Mouse (Mus musculus): Measurements from ENCODE around the gene Nup160. TPM values are rescaled to one million over a fixed set of nuclear protein-coding genes. Genes with fewer than 3 reads are reported as not detected.

Nup160 gene
- polyA plus RNA-seq (2012; rRNA removed) = 19.3 and 28.0 TPM in 2 replicates

- Histone ChIP-seq H3K36me3 (ENCODE audit: control insufficient read depth, insufficient read depth, low read length) (no peaks in the 10 kb centered on the region), H3K27me3 (ENCODE audit: control insufficient read depth, insufficient read depth, low read length) (no peaks in the 10 kb centered on the region), H3K4me3 (ENCODE audit: control insufficient read depth, low read depth, low read length) (peak within 1 kb of the TSS; percentile 88), H3K27ac (ENCODE audit: control insufficient read depth, insufficient read depth, low read depth, low read length) (peak within 1 kb of the TSS; percentile 34), H3K4me1 (ENCODE audit: control insufficient read depth, insufficient read depth, low read length) (no peaks in the 10 kb centered on the region)
- TF ChIP-seq POLR2A (IDR thresholded peaks at IDR 0.05; ENCODE audit: control insufficient read depth, low read depth, low read length) (peak; percentile 56; the same call in 1 of the 2 replicates), CTCF (IDR thresholded peaks at IDR 0.05; ENCODE audit: control insufficient read depth, insufficient read depth, insufficient replicate concordance, low read depth, low read length) (no peak)
Observed at GRCm38 (mm10) chr2:90677007-90677406, at the start of gene Nup160. Nup160 (plus strand) TSS chr2:90677215.

GRCm38 (mm10) chr2:90628261-90628660 lies 48.8 kb upstream of the Nup160 start:
- no peaks in the 10 kb centered on the region for H3K27me3 ChIP-seq (ENCODE audit: control insufficient read depth, insufficient read depth, low read length)
- H3K27ac ChIP-seq (ENCODE audit: control insufficient read depth, insufficient read depth, low read depth, low read length) = no peak overlapping the region
- TF ChIP-seq CTCF (IDR thresholded peaks at IDR 0.05; ENCODE audit: control insufficient read depth, insufficient read depth, insufficient replicate concordance, low read depth, low read length) (no peak), POLR2A (IDR thresholded peaks at IDR 0.05; ENCODE audit: control insufficient read depth, low read depth, low read length) (no peak)
- H3K36me3 ChIP-seq (ENCODE audit: control insufficient read depth, insufficient read depth, low read length) = no peaks in the 10 kb centered on the region
- no peaks in the 10 kb centered on the region for H3K4me1 ChIP-seq (ENCODE audit: control insufficient read depth, insufficient read depth, low read length)
- H3K4me3 ChIP-seq (ENCODE audit: control insufficient read depth, low read depth, low read length) = no peak overlapping the region

- no peaks in the 10 kb centered on the region for H3K36me3 ChIP-seq (ENCODE audit: control insufficient read depth, insufficient read depth, low read length)
- TF ChIP-seq POLR2A (IDR thresholded peaks at IDR 0.05; ENCODE audit: control insufficient read depth, low read depth, low read length) (no peak), CTCF (IDR thresholded peaks at IDR 0.05; ENCODE audit: control insufficient read depth, insufficient read depth, insufficient replicate concordance, low read depth, low read length) (no peak)
- H3K4me1 ChIP-seq (ENCODE audit: control insufficient read depth, insufficient read depth, low read length) = no peaks in the 10 kb centered on the region
- H3K4me3 ChIP-seq (ENCODE audit: control insufficient read depth, low read depth, low read length) = no peak overlapping the region
- no peak overlapping the region for H3K27ac ChIP-seq (ENCODE audit: control insufficient read depth, insufficient read depth, low read depth, low read length)
- H3K27me3 ChIP-seq (ENCODE audit: control insufficient read depth, insufficient read depth, low read length) = no peaks in the 10 kb centered on the region
Observed at GRCm38 (mm10) chr2:90629552-90629951, 47.5 kb upstream of the Nup160 start.

GRCm38 (mm10) chr2:90631938-90632733 lies 44.9 kb upstream of the Nup160 start:
- TF ChIP-seq POLR2A (IDR thresholded peaks at IDR 0.05; ENCODE audit: control insufficient read depth, low read depth, low read length) (no peak), CTCF (IDR thresholded peaks at IDR 0.05; ENCODE audit: control insufficient read depth, insufficient read depth, insufficient replicate concordance, low read depth, low read length) (no peak)
- H3K4me3 ChIP-seq (ENCODE audit: control insufficient read depth, low read depth, low read length) = no peak overlapping the region
- no peaks in the 10 kb centered on the region for H3K27me3 ChIP-seq (ENCODE audit: control insufficient read depth, insufficient read depth, low read length)
- H3K4me1 ChIP-seq (ENCODE audit: control insufficient read depth, insufficient read depth, low read length) = peaks cover 2% of the 10 kb centered on the region
- no peak overlapping the region for H3K27ac ChIP-seq (ENCODE audit: control insufficient read depth, insufficient read depth, low read depth, low read length)
- H3K36me3 ChIP-seq (ENCODE audit: control insufficient read depth, insufficient read depth, low read length) = no peaks in the 10 kb centered on the region

GRCm38 (mm10) chr2:90634671-90635070 lies 42.3 kb upstream of the Nup160 start:
- peaks cover 2% of the 10 kb centered on the region for H3K4me1 ChIP-seq (ENCODE audit: control insufficient read depth, insufficient read depth, low read length)

GRCm38 (mm10) chr2:90635085-90635723 lies 41.8 kb upstream of the Nup160 start:
- Histone ChIP-seq H3K4me3 (ENCODE audit: control insufficient read depth, low read depth, low read length) (no peak overlapping the region), H3K36me3 (ENCODE audit: control insufficient read depth, insufficient read depth, low read length) (no peaks in the 10 kb centered on the region), H3K27ac (ENCODE audit: control insufficient read depth, insufficient read depth, low read depth, low read length) (no peak overlapping the region), H3K4me1 (ENCODE audit: control insufficient read depth, insufficient read depth, low read length) (peaks cover 2% of the 10 kb centered on the region), H3K27me3 (ENCODE audit: control insufficient read depth, insufficient read depth, low read length) (no peaks in the 10 kb centered on the region)
- TF ChIP-seq POLR2A (IDR thresholded peaks at IDR 0.05; ENCODE audit: control insufficient read depth, low read depth, low read length) = no peak
- TF ChIP-seq CTCF (IDR thresholded peaks at IDR 0.05; ENCODE audit: control insufficient read depth, insufficient read depth, insufficient replicate concordance, low read depth, low read length) = no peak

More at GRCm38 (mm10) chr2:90634671-90635070, 42.3 kb upstream of the Nup160 start:
- no peaks in the 10 kb centered on the region for H3K36me3 ChIP-seq (ENCODE audit: control insufficient read depth, insufficient read depth, low read length)
- H3K27ac ChIP-seq (ENCODE audit: control insufficient read depth, insufficient read depth, low read depth, low read length) = no peak overlapping the region
- TF ChIP-seq POLR2A (IDR thresholded peaks at IDR 0.05; ENCODE audit: control insufficient read depth, low read depth, low read length) (no peak), CTCF (IDR thresholded peaks at IDR 0.05; ENCODE audit: control insufficient read depth, insufficient read depth, insufficient replicate concordance, low read depth, low read length) (no peak)
- no peaks in the 10 kb centered on the region for H3K27me3 ChIP-seq (ENCODE audit: control insufficient read depth, insufficient read depth, low read length)
- H3K4me3 ChIP-seq (ENCODE audit: control insufficient read depth, low read depth, low read length) = no peak overlapping the region

- no peak for TF ChIP-seq POLR2A (IDR thresholded peaks at IDR 0.05; ENCODE audit: control insufficient read depth, low read depth, low read length)
- TF ChIP-seq CTCF (IDR thresholded peaks at IDR 0.05; ENCODE audit: control insufficient read depth, insufficient read depth, insufficient replicate concordance, low read depth, low read length) = no peak
- no peaks in the 10 kb centered on the region for H3K27me3 ChIP-seq (ENCODE audit: control insufficient read depth, insufficient read depth, low read length)
Observed at GRCm38 (mm10) chr2:90636853-90637252, 40.2 kb upstream of the Nup160 start.

More at GRCm38 (mm10) chr2:90636853-90637252, 40.2 kb upstream of the Nup160 start:
- Histone ChIP-seq H3K4me1 (ENCODE audit: control insufficient read depth, insufficient read depth, low read length) (peaks cover 2% of the 10 kb centered on the region), H3K36me3 (ENCODE audit: control insufficient read depth, insufficient read depth, low read length) (no peaks in the 10 kb centered on the region), H3K27ac (ENCODE audit: control insufficient read depth, insufficient read depth, low read depth, low read length) (no peak overlapping the region), H3K4me3 (ENCODE audit: control insufficient read depth, low read depth, low read length) (peak overlapping the region; percentile 55)
